Mouse (Mus musculus) C2C12 (cell line): ENCODE measurements at regions not wholly inside any gene's neighbourhood (a gene's known extent, or its start where the extent isn't known, plus 50 kb on each side); places are given as distances from the start of the nearest gene placed in this dataset.

Experiments used
- H3K27me3 ChIP-seq: one replicate; pipeline ENCODE4 v1.6.1; 2011; ENCODE audit not compliant: control insufficient read depth, insufficient read depth, insufficient read length
- H3K36me3 ChIP-seq: one replicate; pipeline ENCODE4 v1.6.1; 2011; ENCODE audit not compliant: control insufficient read depth, insufficient read depth
- H3K4me3 ChIP-seq: one replicate; pipeline ENCODE4 v1.5.1; 2011; ENCODE audit warnings: mild to moderate bottlenecking, control low read depth; ENCODE audit not compliant: poor library complexity, insufficient read depth, severe bottlenecking
- H3K79me2 ChIP-seq: one replicate; pipeline ENCODE4 v1.6.1; 2011; ENCODE audit not compliant: control insufficient read depth, insufficient read depth
- H3K79me3 ChIP-seq: one replicate; pipeline ENCODE4 v1.6.1; 2011; ENCODE audit warnings: low read depth, control low read depth
- H3ac ChIP-seq: one replicate; pipeline ENCODE3; 2011; ENCODE audit warnings: low read depth; ENCODE audit not compliant: control insufficient read depth, insufficient read length
- CEBPB ChIP-seq: IDR thresholded peaks from one replicate; pipeline ENCODE4 v1.6.1; 2011; ENCODE audit warnings: low read depth, mild to moderate bottlenecking, control low read depth, moderate library complexity
- CTCF ChIP-seq: IDR thresholded peaks from one replicate; pipeline ENCODE4 v1.5.1; 2011; ENCODE audit not compliant: control insufficient read depth, insufficient read depth, insufficient read length
- FOSL1 ChIP-seq: IDR thresholded peaks from one replicate; pipeline ENCODE4 v1.8.0; 2011; ENCODE audit warnings: mild to moderate bottlenecking, low read length; ENCODE audit not compliant: poor library complexity, insufficient read depth, severe bottlenecking
- MAX ChIP-seq: IDR thresholded peaks from one replicate; pipeline ENCODE4 v1.6.1; 2011; ENCODE audit warnings: mild to moderate bottlenecking, control low read depth
- MYOD1 ChIP-seq: IDR thresholded peaks from one replicate; pipeline ENCODE4 v1.6.1; 2011; ENCODE audit warnings: low read depth; ENCODE audit not compliant: control insufficient read depth, insufficient read length
- MYOG ChIP-seq: IDR thresholded peaks from one replicate; pipeline ENCODE4 v1.6.1; 2011; ENCODE audit not compliant: control insufficient read depth, insufficient read length; ENCODE audit errors: extremely low read depth
- USF1 ChIP-seq: IDR thresholded peaks from one replicate; pipeline ENCODE4 v1.6.1; 2011; ENCODE audit warnings: low read depth, mild to moderate bottlenecking, control low read depth, moderate library complexity

- H3ac ChIP-seq: no peak overlapping the region
- H3K4me3 ChIP-seq: no peak overlapping the region
Observed at GRCm38 (mm10) chr3:14999914-15000313, 113.8 kb downstream of the Car2 start.

GRCm38 (mm10) chr3:15000657-15001056, 114.6 kb downstream of the Car2 start:
- TF ChIP-seq CTCF: no peak
- TF ChIP-seq USF1: no peak
- no peak for TF ChIP-seq CEBPB
- TF ChIP-seq MYOG: no peak
- H3ac ChIP-seq: no peak overlapping the region
- H3K36me3 ChIP-seq: no peaks in the 10 kb centered on the region

More at GRCm38 (mm10) chr3:14999914-15000313, 113.8 kb downstream of the Car2 start:
- TF ChIP-seq MYOG (no peak), MYOD1 (no peak), CTCF (no peak), CEBPB (no peak), USF1 (no peak), FOSL1 (no peak), MAX (no peak)
- H3K79me3 ChIP-seq: no peaks in the 10 kb centered on the region
- no peaks in the 10 kb centered on the region for H3K27me3 ChIP-seq
- H3K79me2 ChIP-seq: no peaks in the 10 kb centered on the region
- H3K36me3 ChIP-seq: no peaks in the 10 kb centered on the region

DNA sequence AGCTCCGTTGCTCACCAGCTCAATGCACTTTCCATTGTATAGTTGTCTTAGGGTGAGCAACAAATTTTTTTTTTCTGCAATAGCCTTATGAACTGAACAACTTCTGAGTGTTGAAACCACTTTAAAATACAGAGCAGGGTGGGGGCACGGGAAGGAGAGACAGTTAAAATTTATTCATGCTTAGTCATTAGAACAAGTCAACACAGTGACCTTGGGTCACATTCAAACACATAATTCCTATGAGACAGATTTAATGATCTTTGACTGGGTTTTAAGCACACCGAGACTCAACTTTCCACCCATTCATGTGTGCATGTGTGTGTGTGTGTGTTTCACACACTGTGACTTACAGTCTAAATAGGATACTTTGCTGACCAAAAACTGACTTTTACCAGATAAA, 121.7 kb downstream of the Car2 start:
- no peaks in the 10 kb centered on the region for H3K36me3 ChIP-seq
- no peak for TF ChIP-seq CTCF
- TF ChIP-seq FOSL1: no peak
- no peak for TF ChIP-seq MAX
- TF ChIP-seq MYOG: no peak
- TF ChIP-seq CEBPB: no peak
- TF ChIP-seq USF1: no peak
- no peak for TF ChIP-seq MYOD1
- H3K79me2 ChIP-seq: no peaks in the 10 kb centered on the region
- H3K27me3 ChIP-seq: no peaks in the 10 kb centered on the region
- H3K79me3 ChIP-seq: no peaks in the 10 kb centered on the region
- no peak overlapping the region for H3ac ChIP-seq
- no peak overlapping the region for H3K4me3 ChIP-seq

More at GRCm38 (mm10) chr3:15000657-15001056, 114.6 kb downstream of the Car2 start:
- Histone ChIP-seq H3K79me3 (no peaks in the 10 kb centered on the region), H3K79me2 (no peaks in the 10 kb centered on the region), H3K27me3 (no peaks in the 10 kb centered on the region), H3K4me3 (no peak overlapping the region)

GRCm38 (mm10) chr3:15008501-15008900, 122.4 kb downstream of the Car2 start:
- H3K27me3 ChIP-seq: no peaks in the 10 kb centered on the region
- TF ChIP-seq MAX: no peak
- no peak for TF ChIP-seq USF1
- no peak for TF ChIP-seq CTCF
- TF ChIP-seq FOSL1: no peak
- no peak for TF ChIP-seq CEBPB
- no peak for TF ChIP-seq MYOG
- TF ChIP-seq MYOD1: no peak

DNA sequence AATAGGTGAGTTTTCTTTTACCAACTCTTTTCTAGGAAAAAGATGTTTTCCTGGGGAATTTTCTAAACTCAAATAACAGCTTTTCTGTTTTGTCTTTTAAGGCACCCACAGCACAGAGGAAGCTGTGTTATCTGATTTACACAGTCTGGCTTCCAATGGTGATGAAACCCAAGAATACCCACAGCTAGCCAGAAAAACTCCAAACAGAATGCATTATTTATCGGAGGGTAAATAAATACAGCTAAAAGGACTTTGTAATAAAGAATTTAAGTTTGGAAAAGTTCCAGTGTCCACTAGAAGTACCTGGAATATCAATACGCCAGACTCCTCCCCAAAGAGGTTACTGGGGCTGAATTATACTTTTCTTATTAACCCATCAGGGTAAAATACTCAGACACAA, 123.7 kb downstream of the Car2 start:
- no peak for TF ChIP-seq MYOD1
- TF ChIP-seq MAX: no peak
- no peak for TF ChIP-seq USF1
- TF ChIP-seq MYOG: no peak
- no peak for TF ChIP-seq CEBPB
- TF ChIP-seq CTCF: no peak
- no peak for TF ChIP-seq FOSL1
- H3K79me2 ChIP-seq: no peaks in the 10 kb centered on the region
- H3ac ChIP-seq: no peak overlapping the region
- H3K4me3 ChIP-seq: no peak overlapping the region
- no peaks in the 10 kb centered on the region for H3K27me3 ChIP-seq
- no peaks in the 10 kb centered on the region for H3K79me3 ChIP-seq
- no peaks in the 10 kb centered on the region for H3K36me3 ChIP-seq

More at GRCm38 (mm10) chr3:15008501-15008900, 122.4 kb downstream of the Car2 start:
- Histone ChIP-seq H3K79me3 (no peaks in the 10 kb centered on the region), H3K36me3 (no peaks in the 10 kb centered on the region), H3K4me3 (no peak overlapping the region), H3ac (no peak overlapping the region), H3K79me2 (no peaks in the 10 kb centered on the region)

- no peaks in the 10 kb centered on the region for H3K79me3 ChIP-seq
- no peaks in the 10 kb centered on the region for H3K79me2 ChIP-seq
- H3ac ChIP-seq: no peak overlapping the region
- no peak for TF ChIP-seq MYOD1
- TF ChIP-seq CEBPB: no peak
- TF ChIP-seq MYOG: no peak
- no peak for TF ChIP-seq USF1
- no peak for TF ChIP-seq CTCF
- no peak for TF ChIP-seq MAX
- no peak for TF ChIP-seq FOSL1
- no peaks in the 10 kb centered on the region for H3K27me3 ChIP-seq
- no peak overlapping the region for H3K4me3 ChIP-seq
- H3K36me3 ChIP-seq: no peaks in the 10 kb centered on the region
Observed at GRCm38 (mm10) chr3:15016621-15017020, 130.5 kb downstream of the Car2 start.
